Mouse (Mus musculus): ENCODE data around the gene Ncoa7. TPM values are rescaled to one million over a fixed set of nuclear protein-coding genes. Genes with fewer than 3 reads are reported as not detected.

Ncoa7 gene
- polyA plus RNA-seq (2012; ENCODE audit: low replicate concordance): 27.7 and 34.7 TPM in 2 replicates

GRCm38 (mm10) chr10:30802681-30803586 is at the start of gene Ncoa7:
Ncoa7 (minus strand) TSS chr10:30803326.

DNA sequence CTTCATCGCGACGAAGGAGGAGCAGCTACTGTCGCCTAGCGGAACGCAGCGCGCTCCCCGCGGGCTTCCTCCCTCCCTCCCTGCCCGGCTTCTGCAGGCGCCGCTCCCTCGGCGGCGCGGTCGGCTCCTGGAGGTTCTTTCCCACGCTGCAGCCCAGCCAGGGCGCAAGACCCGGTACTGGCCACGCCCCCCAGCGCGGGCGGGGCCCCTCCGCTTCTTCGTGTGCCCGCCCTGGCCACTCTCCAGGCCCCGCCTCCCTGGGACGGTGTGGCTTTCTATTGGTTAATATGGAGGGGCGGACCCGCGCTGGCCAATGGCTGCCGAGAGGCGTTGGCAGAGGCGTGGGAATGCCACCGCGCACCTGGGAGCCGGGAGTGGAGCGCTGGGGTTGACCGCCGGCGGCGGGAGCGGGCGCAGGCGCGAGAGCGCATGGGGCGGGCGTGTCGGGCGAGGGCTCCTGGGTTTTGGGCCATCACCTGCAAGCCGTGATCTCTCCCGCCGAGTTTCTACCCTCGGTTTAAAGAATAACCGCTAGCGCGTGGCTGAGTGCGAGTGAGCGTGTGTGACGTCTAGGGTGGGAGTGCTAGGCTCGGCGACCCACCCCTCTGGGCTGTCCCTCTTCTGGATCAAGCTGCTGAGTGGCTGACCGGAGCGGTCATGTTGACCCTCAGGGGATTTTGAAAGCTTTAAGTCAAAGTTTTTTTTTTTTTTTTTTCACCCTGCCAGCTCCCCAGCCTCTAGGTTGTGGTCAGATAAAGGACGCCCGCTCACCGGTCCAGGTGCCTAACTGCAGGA is 39.7 kb upstream of the Ncoa7 start, which contains the start of gene Hey2:
Gene Hey2, minus strand, starts transcription at position 159 of the 795 bp plus-strand sequence.

DNA sequence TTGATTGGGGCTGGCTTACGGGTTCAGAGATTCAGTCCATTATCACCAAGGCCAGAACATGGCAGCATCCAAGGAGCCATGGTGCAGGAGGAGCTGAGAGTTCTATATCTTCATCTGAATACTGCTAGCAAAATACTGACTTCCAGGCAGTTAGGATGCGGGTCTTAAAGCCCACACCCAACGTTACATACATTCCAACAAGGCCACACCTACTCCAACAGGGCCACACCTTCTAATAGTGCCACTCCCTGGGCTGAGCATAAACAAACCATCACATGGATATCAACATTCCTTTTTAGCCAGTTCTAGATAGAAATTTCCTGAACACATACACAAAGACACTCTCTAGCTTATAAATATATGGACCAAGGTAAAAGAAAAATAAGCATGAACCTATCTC is 173.6 kb downstream of the Ncoa7 start, which contains the start of gene Hint3:
Gene Hint3, minus strand, starts transcription at position 120 of the 400 bp plus-strand sequence.

DNA sequence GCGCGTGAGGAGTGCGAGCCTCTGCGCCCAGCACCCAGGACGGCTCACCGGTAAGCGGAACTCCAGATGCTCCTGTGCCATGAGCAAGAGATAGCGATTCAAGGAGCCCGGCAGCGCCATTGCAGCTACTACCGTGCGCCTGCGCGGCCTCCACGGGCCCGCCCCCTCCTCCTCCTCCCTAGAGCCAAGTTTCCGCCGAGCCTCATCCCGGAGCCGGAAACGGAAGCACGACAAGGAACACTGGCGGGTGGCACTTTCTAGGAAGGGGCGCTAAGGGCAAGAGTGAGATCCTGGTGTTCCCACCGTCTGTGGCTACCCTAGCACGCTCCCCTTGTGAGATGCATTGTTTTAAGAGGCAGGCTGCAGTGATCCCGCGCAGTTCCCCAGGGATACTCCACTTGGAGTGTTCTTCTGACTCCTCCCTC is 202.6 kb downstream of the Ncoa7 start, which contains the start of gene Trmt11:
Gene Trmt11, minus strand, starts transcription at position 208 of the 425 bp plus-strand sequence.

Other genes starting within 250 kb of the Ncoa7 start
- 0.21 and 4.5 TPM in 2 replicates for gene Trmt11, start 202.6 kb downstream of the Ncoa7 start, polyA plus RNA-seq (2012; ENCODE audit: low replicate concordance)
- gene Hint3, start 173.7 kb downstream of the Ncoa7 start, polyA plus RNA-seq (2012; ENCODE audit: low replicate concordance): 11.8 and 11.9 TPM in 2 replicates
- gene Hey2, start 39.5 kb upstream of the Ncoa7 start, polyA plus RNA-seq (2012; ENCODE audit: low replicate concordance): 0.28 and 0.81 TPM in 2 replicates